Mouse (Mus musculus) cerebellum, adult 2 months (tissue): Measurements from ENCODE around the gene Syt16. TPM values are rescaled to one million over a fixed set of nuclear protein-coding genes. Genes with fewer than 3 reads are reported as not detected.
A peak's percentile ranks its signal among the peaks of the same experiment; 100 is the strongest.

ENCODE experiments used
- DNase-seq, 2 experiments: peaks; one replicate each; pipeline ENCODE4 v3.0.0; 2021
- H3K27ac ChIP-seq: fragments of 200-500 bp; 2 replicates; pipeline ENCODE4 v1.5.1; 2012; ENCODE audit warnings: low read length, control low read depth, inconsistent platforms; ENCODE audit not compliant: insufficient read depth
- H3K27me3 ChIP-seq: fragments of 200-500 bp; 2 replicates; pipeline ENCODE4 v1.6.1; 2012; ENCODE audit warnings: inconsistent platforms, mild to moderate bottlenecking, low read length, moderate library complexity; ENCODE audit not compliant: control insufficient read depth, insufficient read depth
- H3K4me1 ChIP-seq: fragments of 200-500 bp; 2 replicates; pipeline ENCODE4 v1.6.1; 2011; ENCODE audit warnings: low read length; ENCODE audit not compliant: control insufficient read depth, insufficient read depth
- H3K4me3 ChIP-seq: fragments of 200-500 bp; replicated peaks from 2 replicates; pipeline ENCODE3; 2011; ENCODE audit warnings: mild to moderate bottlenecking, low read depth, low read length, control low read depth; ENCODE audit not compliant: insufficient read depth
- CTCF ChIP-seq: fragments of 200-500 bp; IDR thresholded peaks from 2 replicates; pipeline ENCODE4 v1.5.1; 2011; ENCODE audit warnings: low read depth, mild to moderate bottlenecking, control low read depth, low read length, moderate library complexity, borderline replicate concordance; ENCODE audit not compliant: insufficient read depth
- POLR2A ChIP-seq: fragments of 200-500 bp; IDR thresholded peaks from 2 replicates; pipeline ENCODE4 v1.6.1; 2011; ENCODE audit warnings: low read length, control low read depth, borderline replicate concordance; ENCODE audit not compliant: insufficient read depth
- WGBS: fragments of 180-500 bp; shearing (Covaris S2); methylation state at CpG from one replicate; pipeline ENCODE4 v1.1.7; 2018; 5-methylcytosine and 5-hydroxymethylcytosine counted together
- polyA plus RNA-seq: library from polyadenylated mRNA; depleted of rRNA; stranded (reverse); fragments of >200 nt; gene quantifications from 2 replicates; pipeline ENCODE4 v1.2.3, GENCODE M21; 2012

The Syt16 gene
- polyA plus RNA-seq, 1 experiment = 5.5 TPM

- peak; percentile 96 to 98 for DNase-seq
- H3K4me3 ChIP-seq = peak within 1 kb of the TSS; percentile 66
- peak; percentile 78; the same call in 1 of the 2 replicates for TF ChIP-seq POLR2A
- no peak for TF ChIP-seq CTCF
- under 1% methylated on average over 60 of the region's 60 CpGs for WGBS
- H3K27me3 ChIP-seq = no peaks in the 10 kb centered on the region
- peaks cover 2% of the 10 kb centered on the region; the same call in 1 of the 2 replicates for H3K4me1 ChIP-seq
- peak within 1 kb of the TSS; percentile 53 for H3K27ac ChIP-seq
Measured at GRCm38 (mm10) chr12:73964291-73965281, 32.9 kb upstream of the Syt16 start, which contains the start of gene Snapc1. Gene Snapc1, plus strand, starts transcription at chr12:73964481.

- TF ChIP-seq POLR2A = no peak
- no peak for TF ChIP-seq CTCF
- H3K27me3 ChIP-seq = no peaks in the 10 kb centered on the region
- no peak overlapping the region for H3K27ac ChIP-seq
- no peak for DNase-seq
- H3K4me3 ChIP-seq = no peak overlapping the region
- H3K4me1 ChIP-seq = peaks cover 2% of the 10 kb centered on the region; the same call in 1 of the 2 replicates
- WGBS = 98% methylated on average over 8 of the region's 8 CpGs
Measured at GRCm38 (mm10) chr12:73969142-73969541, 28.3 kb upstream of the Syt16 start.

GRCm38 (mm10) chr12:73974584-73974983 is 22.9 kb upstream of the Syt16 start:
- DNase-seq = no peak
- no peaks in the 10 kb centered on the region for H3K4me1 ChIP-seq
- no peaks in the 10 kb centered on the region for H3K27me3 ChIP-seq
- TF ChIP-seq CTCF = no peak
- TF ChIP-seq POLR2A = no peak
- WGBS = 96% methylated on average over 6 of the region's 6 CpGs
- no peak overlapping the region for H3K4me3 ChIP-seq
- H3K27ac ChIP-seq = no peak overlapping the region

- DNase-seq = no peak
- TF ChIP-seq POLR2A (no peak), CTCF (no peak)
- 52% methylated on average over 3 of the region's 3 CpGs for WGBS
- H3K27me3 ChIP-seq = no peaks in the 10 kb centered on the region
- H3K4me1 ChIP-seq = no peaks in the 10 kb centered on the region
- no peak overlapping the region for H3K27ac ChIP-seq
- no peak overlapping the region for H3K4me3 ChIP-seq
Measured at GRCm38 (mm10) chr12:73978144-73978543, 19.3 kb upstream of the Syt16 start.

- no peaks in the 10 kb centered on the region for H3K4me1 ChIP-seq
- no peak overlapping the region for H3K27ac ChIP-seq
- 95% methylated on average over 5 of the region's 5 CpGs for WGBS
- no peak for DNase-seq
- H3K27me3 ChIP-seq = no peaks in the 10 kb centered on the region
- H3K4me3 ChIP-seq = no peak overlapping the region
- TF ChIP-seq CTCF (no peak), POLR2A (no peak)
Measured at GRCm38 (mm10) chr12:73979667-73980066, 17.8 kb upstream of the Syt16 start.

- 7% methylated on average over 14 of the region's 14 CpGs for WGBS
- TF ChIP-seq POLR2A (no peak), CTCF (no peak)
- Histone ChIP-seq H3K27ac (no peak overlapping the region), H3K4me1 (no peaks in the 10 kb centered on the region), H3K4me3 (no peak overlapping the region), H3K27me3 (no peaks in the 10 kb centered on the region)
- DNase-seq = peak; percentile 77 to 80
Measured at GRCm38 (mm10) chr12:73982533-73982932, 14.9 kb upstream of the Syt16 start.

- Histone ChIP-seq H3K4me1 (no peaks in the 10 kb centered on the region), H3K27ac (no peak overlapping the region), H3K27me3 (no peaks in the 10 kb centered on the region), H3K4me3 (no peak overlapping the region)
- WGBS = 80% methylated on average over 7 of the region's 7 CpGs
- no peak for TF ChIP-seq POLR2A
- TF ChIP-seq CTCF = no peak
- DNase-seq = no peak
Measured at GRCm38 (mm10) chr12:73986299-73986698, 11.2 kb upstream of the Syt16 start.
